Mouse (Mus musculus) olfactory bulb, adult 2 months (tissue): ENCODE measurements around the gene Zdhhc14.

Source experiments
- CTCF ChIP-seq: fragments of 200-500 bp; IDR thresholded peaks from 2 replicates; pipeline ENCODE4 v1.5.1; 2012; ENCODE audit warnings: low read depth, mild to moderate bottlenecking, low read length, moderate library complexity; ENCODE audit not compliant: insufficient read depth
- POLR2A ChIP-seq: fragments of 200-500 bp; IDR thresholded peaks from 2 replicates; pipeline ENCODE4 v1.6.1; 2012; ENCODE audit warnings: mild to moderate bottlenecking, low read depth, low read length, moderate library complexity; ENCODE audit not compliant: insufficient read depth

GRCm38 (mm10) chr17:5794276-5794675, 301.9 kb downstream of the Zdhhc14 start:
- TF ChIP-seq CTCF = no peak
- TF ChIP-seq POLR2A = no peak
